Mouse (Mus musculus) kidney, adult 2 months (tissue): ENCODE measurements around the gene Vps29.
"Not testable (repeated sequence)": the region's sequence is repeated elsewhere in the genome, so short reads cannot be mapped to it uniquely, and the experiment has no call there.

Source experiments
- CTCF ChIP-seq: fragments of 200-500 bp; conservative IDR thresholded peaks from 2 replicates; pipeline ENCODE4 v1.5.1; 2011; ENCODE audit warnings: low read depth, mild to moderate bottlenecking, control low read depth, low read length, moderate library complexity, mixed read lengths; ENCODE audit not compliant: insufficient read depth, insufficient read length
- POLR2A ChIP-seq: fragments of 200-500 bp; IDR thresholded peaks from one replicate; pipeline ENCODE4 v1.6.1; 2011; ENCODE audit warnings: low read depth, low read length, control low read depth

DNA sequence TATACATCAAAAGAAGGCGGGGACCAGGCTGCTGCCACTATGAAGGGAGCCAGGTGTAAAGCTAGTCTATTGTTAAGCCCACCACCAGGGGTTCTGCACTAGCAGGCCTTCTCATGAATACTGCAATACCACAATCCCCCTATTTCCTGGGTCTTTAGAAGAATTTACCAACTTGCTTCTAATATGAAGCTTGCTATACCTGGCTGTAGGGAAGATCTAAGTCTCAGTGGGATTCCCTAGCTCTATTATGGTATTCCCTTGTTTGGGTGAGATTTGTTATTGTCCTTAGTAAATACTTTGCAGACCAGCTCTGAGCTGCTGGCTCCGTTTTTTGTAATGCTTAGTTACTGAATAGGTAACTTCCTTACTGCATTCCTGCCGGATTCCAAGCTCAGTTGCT is 35.2 kb upstream of the Vps29 start:
- TF ChIP-seq CTCF, POLR2A: not testable (repeated sequence)
